Mouse (Mus musculus) testis, adult 2 months (tissue): ENCODE data around the gene Thbs3. TPM values are rescaled to one million over a fixed set of nuclear protein-coding genes. Genes with fewer than 3 reads are reported as not detected.
A peak's percentile ranks its signal among the peaks of the same experiment; 100 is the strongest.

Experiments used
- H3K27ac ChIP-seq: fragments of 200-500 bp; 2 replicates; pipeline ENCODE4 v1.5.1; 2012; ENCODE audit warnings: low read depth, low read length; ENCODE audit not compliant: control insufficient read depth, insufficient read depth
- H3K27me3 ChIP-seq: fragments of 200-500 bp; 2 replicates; pipeline ENCODE4 v1.6.1; 2012; ENCODE audit warnings: mild to moderate bottlenecking, low read length, moderate library complexity; ENCODE audit not compliant: control insufficient read depth, insufficient read depth
- H3K36me3 ChIP-seq: fragments of 200-500 bp; 2 replicates; pipeline ENCODE4 v1.6.1; 2012; ENCODE audit warnings: mild to moderate bottlenecking, low read length; ENCODE audit not compliant: control insufficient read depth, insufficient read depth
- H3K4me1 ChIP-seq: fragments of 200-500 bp; 2 replicates; pipeline ENCODE4 v1.6.1; 2012; ENCODE audit warnings: low read length; ENCODE audit not compliant: control insufficient read depth, insufficient read depth
- H3K4me3 ChIP-seq: fragments of 200-500 bp; 2 replicates; pipeline ENCODE4 v1.5.1; 2012; ENCODE audit warnings: low read depth, mild to moderate bottlenecking, low read length, moderate library complexity, mixed read lengths; ENCODE audit not compliant: control insufficient read depth
- CTCF ChIP-seq: fragments of 200-500 bp; IDR thresholded peaks from 2 replicates; pipeline ENCODE4 v1.5.1; 2012; ENCODE audit warnings: low read depth, mild to moderate bottlenecking, inconsistent platforms, low read length, moderate library complexity; ENCODE audit not compliant: control insufficient read depth, insufficient read depth, insufficient replicate concordance
- POLR2A ChIP-seq: fragments of 200-500 bp; IDR thresholded peaks from 2 replicates; pipeline ENCODE4 v1.6.1; 2012; ENCODE audit warnings: low read depth, mild to moderate bottlenecking, inconsistent platforms, low read length, moderate library complexity; ENCODE audit not compliant: control insufficient read depth
- polyA plus RNA-seq: library from polyadenylated mRNA; depleted of rRNA; stranded (reverse); fragments of >200 nt; gene quantifications from 2 replicates; pipeline ENCODE4 v1.2.3, GENCODE M21; 2012; rRNA removed

The Thbs3 gene
- polyA plus RNA-seq: 66.6 and 73.2 TPM in 2 replicates

- no peaks in the 10 kb centered on the region; the same call in 1 of the 2 replicates for H3K36me3 ChIP-seq
- TF ChIP-seq POLR2A (no peak), CTCF (no peak)
- peaks cover 13% of the 10 kb centered on the region for H3K4me1 ChIP-seq
- H3K27ac ChIP-seq: peak within 1 kb of the TSS; percentile 94
- H3K4me3 ChIP-seq: peak within 1 kb of the TSS; percentile 93
- H3K27me3 ChIP-seq: no peaks in the 10 kb centered on the region
These were observed at the start of gene Thbs3 for GRCm38 (mm10) chr3:89214681-89215411. Thbs3 (plus strand) TSS chr3:89215180.

- peaks cover 9% of the 10 kb centered on the region for H3K4me1 ChIP-seq
- H3K36me3 ChIP-seq: peaks cover 8% of the 10 kb centered on the region
- peak overlapping the region; percentile 95 for H3K4me3 ChIP-seq
- H3K27ac ChIP-seq: peak overlapping the region; percentile 95
- H3K27me3 ChIP-seq: no peaks in the 10 kb centered on the region
- no peak for TF ChIP-seq POLR2A
These were observed 49.6 kb upstream of the Thbs3 start for GRCm38 (mm10) chr3:89165268-89165870.

GRCm38 (mm10) chr3:89166945-89167344 is 48.0 kb upstream of the Thbs3 start:
- H3K36me3 ChIP-seq: peaks cover 9% of the 10 kb centered on the region

GRCm38 (mm10) chr3:89174844-89175243 is 40.1 kb upstream of the Thbs3 start:
- Histone ChIP-seq H3K27ac (no peak overlapping the region), H3K27me3 (no peaks in the 10 kb centered on the region), H3K4me1 (peaks cover 7% of the 10 kb centered on the region; the same call in 1 of the 2 replicates), H3K4me3 (no peak overlapping the region), H3K36me3 (peaks cover 6% of the 10 kb centered on the region; the same call in 1 of the 2 replicates)
- TF ChIP-seq CTCF (no peak), POLR2A (no peak)

More at GRCm38 (mm10) chr3:89166945-89167344, 48.0 kb upstream of the Thbs3 start:
- Histone ChIP-seq H3K27ac (no peak overlapping the region), H3K4me3 (no peak overlapping the region), H3K4me1 (peaks cover 9% of the 10 kb centered on the region), H3K27me3 (no peaks in the 10 kb centered on the region)
- no peak for TF ChIP-seq CTCF
- TF ChIP-seq POLR2A: no peak

- no peaks in the 10 kb centered on the region for H3K27me3 ChIP-seq
- H3K36me3 ChIP-seq: peaks cover 6% of the 10 kb centered on the region; the same call in 1 of the 2 replicates
- no peak overlapping the region for H3K4me3 ChIP-seq
- TF ChIP-seq POLR2A (no peak), CTCF (no peak)
- peaks cover 7% of the 10 kb centered on the region; the same call in 1 of the 2 replicates for H3K4me1 ChIP-seq
- H3K27ac ChIP-seq: no peak overlapping the region
These were observed 39.4 kb upstream of the Thbs3 start for GRCm38 (mm10) chr3:89175544-89175943.

GRCm38 (mm10) chr3:89176421-89176820 is 38.6 kb upstream of the Thbs3 start:
- no peak overlapping the region for H3K27ac ChIP-seq
- H3K27me3 ChIP-seq: no peaks in the 10 kb centered on the region
- H3K4me1 ChIP-seq: peaks cover 7% of the 10 kb centered on the region; the same call in 1 of the 2 replicates
- TF ChIP-seq POLR2A (no peak), CTCF (no peak)
- peaks cover 4% of the 10 kb centered on the region; the same call in 1 of the 2 replicates for H3K36me3 ChIP-seq
- no peak overlapping the region for H3K4me3 ChIP-seq
